Mouse (Mus musculus): Measurements from ENCODE around the gene Izumo4.

The Izumo4 gene

DNA sequence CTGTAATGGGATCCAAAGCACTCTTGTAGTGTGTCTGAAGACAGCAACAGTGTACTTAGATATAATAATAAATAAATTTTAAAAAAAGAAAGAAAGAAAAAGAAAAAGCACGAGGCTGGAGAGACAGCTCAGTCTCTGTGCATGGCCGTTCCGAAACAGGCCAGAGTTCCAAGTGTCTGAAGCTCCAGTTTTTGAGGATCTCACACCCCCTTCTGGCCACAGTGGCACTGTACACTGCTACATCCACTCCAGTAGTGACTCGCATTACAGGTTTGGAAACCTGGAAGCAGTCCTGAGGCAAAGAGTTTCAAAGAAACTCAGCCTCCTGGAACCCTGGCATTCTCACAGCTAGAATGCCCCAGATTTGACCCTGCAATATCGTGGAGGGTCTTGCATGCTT lies 14.1 kb upstream of the Izumo4 start:
- DNase-seq (ENCODE audit: low spot score): no peak

DNA sequence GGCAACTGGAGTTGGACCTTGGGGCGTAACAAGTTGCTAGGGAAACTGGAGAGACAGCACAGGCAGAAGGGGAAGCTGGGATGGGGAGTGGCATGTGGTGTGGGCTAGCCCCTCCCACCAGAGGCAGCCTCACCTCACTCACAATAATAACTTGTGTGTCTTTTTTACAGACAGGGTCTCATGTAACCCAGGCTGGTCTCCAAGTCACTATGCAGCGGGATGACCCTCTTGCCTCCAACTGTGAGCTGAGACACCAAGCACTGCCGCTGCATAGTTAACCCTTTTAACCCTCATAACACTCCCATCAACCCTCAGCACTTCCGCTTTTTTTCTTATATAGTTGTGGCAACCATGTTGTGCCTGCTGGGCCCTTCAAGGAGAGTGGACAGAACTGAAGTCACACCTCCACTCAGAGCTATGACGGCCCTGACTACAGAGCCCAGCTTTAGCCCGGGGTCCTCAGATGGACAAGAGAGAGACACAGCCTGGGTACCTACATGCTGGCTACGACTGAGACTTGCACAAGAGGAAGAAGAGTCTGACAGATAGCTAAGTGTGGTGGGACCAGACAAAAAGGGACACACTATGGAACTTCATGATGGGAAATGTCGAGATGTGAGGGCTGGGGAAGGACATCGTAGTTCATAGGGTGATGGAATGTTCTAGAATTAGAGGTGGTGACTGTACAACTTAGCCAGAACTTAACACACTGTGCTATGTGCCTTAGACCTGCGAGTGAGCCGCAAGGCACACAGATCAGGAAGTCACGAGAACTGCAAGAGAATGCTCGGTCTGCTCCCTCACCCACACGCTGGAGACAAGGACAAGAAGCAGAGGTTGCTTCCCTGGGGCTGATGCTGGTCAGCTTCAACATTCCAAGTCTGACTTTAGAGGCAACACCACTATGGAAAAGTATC lies 9.5 kb upstream of the Izumo4 start:
- no peak for DNase-seq (ENCODE audit: low spot score)

DNA sequence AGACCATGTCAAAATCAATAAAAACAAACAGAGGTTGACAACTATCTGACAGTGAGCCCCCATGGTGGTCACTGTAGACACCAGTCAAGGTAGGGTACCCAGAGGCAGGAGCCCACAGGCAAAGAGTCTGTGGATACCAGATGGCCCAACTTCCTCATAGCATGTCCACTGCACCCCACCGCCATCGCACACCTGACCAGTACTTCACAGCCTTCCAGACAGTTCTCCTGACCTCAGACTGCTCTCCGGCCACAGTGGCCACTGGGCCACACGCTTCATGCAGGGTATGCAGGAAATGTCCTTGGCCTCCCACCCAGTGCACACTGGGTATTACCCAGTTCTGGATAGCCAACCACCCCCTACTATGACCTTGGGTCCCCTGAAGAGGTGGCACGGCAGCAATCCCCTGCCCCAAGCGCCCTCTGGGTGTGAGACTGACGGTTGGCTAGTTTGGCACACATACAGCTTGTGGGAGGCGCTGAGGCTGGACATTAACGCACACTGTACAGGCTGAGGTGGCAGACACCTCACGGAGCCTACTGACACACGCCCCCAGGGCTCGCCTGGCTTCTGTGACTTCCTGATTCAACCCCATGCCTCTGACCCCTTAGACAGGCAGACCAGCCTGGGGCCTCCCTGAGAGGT lies 8.5 kb upstream of the Izumo4 start:
- DNase-seq (ENCODE audit: low spot score): no peak

DNA sequence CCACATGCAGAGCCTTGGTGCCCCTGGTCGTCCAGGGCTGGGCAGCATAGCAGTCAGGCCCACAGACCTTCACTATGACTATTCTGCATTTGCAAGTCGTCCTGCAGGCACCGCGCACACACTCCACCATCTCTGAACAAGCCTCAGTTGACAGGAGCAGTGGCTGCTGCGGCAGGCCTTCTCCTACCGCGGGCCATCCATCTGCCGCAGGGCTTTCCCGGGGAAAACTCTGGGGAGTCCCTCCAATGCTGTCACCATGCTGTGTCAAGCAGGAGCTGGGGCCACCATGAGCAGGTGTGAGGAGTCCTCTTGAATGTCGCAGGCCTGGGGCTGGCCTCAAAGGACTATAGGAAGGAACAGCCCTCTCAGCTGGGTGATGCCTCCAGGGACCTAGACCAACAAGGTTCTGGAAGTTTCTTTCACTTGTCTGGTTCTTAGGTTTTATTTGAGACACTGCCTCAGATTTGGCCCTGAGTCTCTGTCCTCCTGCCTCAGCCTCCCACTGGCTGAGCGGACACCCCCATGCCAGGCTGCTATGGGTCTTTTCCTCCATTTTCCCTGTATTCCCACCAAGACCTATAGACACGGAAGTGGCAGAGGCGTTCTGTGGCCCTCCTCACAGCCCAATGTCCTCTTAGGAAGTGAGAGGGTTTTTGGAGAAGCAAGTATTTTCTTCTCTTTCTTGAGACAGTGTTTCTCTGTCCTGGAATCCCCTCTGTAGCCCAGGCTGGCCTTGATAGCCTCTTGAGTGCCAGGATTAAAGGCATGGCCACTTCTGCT lies 7.6 kb upstream of the Izumo4 start:
- DNase-seq (ENCODE audit: low spot score): no peak

DNA sequence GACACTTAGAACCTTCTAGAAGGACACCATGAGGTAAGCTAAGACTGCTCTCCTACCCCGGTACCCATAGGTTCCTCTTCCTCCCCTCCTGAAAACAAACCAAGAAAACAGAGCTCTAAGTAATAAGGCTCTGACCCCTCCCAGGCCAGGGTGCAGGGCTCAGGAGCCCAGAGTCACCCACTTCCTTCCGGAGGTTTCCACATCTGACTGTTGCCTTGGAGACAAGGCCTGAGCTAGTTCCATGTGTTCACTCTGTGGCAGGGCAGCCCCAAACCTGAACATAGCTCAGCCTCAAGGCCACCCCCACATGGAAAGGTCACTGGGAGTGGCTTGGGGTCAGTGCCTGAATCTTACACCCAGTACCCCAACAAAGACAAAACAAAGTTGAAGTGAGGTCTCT lies 6.8 kb upstream of the Izumo4 start:
- no peak for DNase-seq (ENCODE audit: low spot score)

DNA sequence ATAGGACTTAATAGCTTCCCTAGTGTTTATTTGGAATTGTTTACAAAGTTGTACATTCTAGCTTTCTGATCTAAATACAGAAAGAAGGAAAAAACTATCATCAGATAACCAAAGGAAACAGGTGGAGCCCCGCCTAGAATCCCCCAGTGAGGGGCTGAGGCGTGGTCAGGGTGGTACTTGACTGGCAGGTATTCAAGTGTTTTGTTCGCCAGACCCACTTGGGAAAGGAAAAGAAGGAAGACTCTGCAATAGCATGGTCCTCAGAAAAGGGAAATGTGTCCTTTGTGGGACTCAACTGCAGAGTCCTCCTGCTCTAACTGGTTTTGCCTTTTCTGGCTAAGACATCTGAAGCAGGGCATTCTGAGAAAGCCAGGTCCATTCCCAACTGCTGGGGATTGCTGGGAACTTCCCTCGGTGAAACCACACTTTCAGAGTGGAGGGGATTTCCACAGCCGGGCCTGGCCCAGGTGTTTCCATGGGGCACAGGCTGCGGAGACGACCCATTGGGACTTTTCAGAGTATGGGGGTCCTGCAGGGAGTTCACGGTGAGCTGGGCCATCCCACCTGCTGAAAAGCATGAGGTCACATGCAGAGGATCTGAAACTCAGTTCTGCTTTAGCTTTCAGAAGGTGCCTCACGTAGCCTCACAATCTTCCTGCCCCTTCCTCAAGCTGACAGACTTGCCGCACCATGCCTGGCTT lies 6.0 kb upstream of the Izumo4 start:
- DNase-seq (ENCODE audit: low spot score): no peak

DNA sequence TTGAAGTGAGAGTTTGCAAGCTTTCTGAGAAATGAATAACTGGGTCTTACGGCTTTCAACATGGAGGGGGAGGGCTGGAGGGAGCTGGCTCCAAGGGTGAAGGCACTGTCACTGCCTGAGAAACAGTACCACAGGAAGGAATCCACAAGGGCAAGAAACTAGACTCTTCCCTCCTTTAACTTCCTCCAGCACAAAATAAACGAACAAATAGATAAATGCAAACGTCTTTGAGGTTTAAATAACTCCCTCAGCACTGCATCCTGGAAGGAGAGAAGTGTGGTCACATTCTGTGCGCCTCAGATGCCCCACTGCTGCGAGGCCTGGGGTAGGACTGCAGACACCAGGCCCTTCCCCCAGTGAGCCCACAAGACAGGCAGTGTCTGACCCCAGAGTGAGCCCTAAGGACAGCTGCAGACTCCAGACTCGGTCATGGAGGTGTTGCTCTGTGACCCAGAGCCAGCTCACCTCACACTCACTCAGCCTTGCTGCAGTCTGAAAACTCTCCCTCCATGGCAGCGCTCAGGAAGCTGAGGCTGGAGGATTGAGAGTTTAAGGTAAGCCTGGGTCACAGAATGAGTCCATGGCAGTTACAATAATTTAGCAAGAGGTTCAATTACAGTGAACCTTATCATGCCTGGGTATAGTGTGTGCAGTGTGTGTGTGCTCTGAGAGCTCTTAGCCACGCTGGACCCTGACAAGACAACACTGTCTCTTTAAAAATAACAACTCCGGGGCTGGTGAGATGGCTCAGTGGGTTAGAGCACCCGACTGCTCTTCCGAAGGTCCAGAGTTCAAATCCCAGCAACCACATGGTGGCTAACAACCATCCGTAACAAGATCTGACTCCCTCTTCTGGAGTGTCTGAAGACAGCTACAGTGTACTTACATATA lies 5.2 kb upstream of the Izumo4 start:
- DNase-seq (ENCODE audit: low spot score): no peak

DNA sequence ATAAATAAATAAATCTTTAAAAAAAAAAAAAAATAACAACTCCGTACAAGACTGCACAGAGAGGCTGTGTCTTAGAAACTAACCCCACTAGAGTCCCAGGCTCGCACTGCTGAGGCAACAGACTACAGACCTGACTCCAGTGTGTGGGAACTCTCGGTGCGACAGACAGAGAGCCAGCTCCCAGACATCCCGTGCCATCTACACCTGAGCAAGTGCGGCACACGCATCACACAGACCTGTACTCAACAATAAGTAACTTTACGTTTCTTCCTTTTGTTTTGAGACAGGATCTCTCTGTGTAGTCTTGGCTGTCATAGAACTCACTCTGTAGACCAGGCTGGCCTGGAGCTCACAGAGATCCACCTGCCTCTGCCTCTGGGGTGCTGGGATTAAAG lies 4.6 kb upstream of the Izumo4 start:
- no peak for DNase-seq (ENCODE audit: low spot score)

DNA sequence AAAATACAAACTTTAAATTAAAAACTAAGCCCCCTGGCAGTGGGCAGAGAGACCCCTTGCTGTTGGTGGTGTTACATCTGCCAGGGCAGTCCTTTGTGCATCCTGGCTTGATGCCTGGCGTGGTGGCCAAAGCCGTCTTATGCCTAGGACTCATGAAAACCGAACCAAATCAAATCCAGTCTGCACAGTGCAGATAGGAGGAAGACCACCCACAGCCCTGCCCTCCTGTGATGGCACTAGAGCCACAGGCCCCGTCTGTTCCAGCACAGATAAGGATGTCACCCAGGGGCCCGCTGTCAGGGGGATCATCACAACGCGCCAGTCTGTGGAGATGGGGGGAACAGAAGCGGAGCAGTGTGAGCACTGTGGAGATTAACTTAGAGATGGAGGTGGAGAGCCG lies 4.2 kb upstream of the Izumo4 start:
- DNase-seq (ENCODE audit: low spot score): no peak

DNA sequence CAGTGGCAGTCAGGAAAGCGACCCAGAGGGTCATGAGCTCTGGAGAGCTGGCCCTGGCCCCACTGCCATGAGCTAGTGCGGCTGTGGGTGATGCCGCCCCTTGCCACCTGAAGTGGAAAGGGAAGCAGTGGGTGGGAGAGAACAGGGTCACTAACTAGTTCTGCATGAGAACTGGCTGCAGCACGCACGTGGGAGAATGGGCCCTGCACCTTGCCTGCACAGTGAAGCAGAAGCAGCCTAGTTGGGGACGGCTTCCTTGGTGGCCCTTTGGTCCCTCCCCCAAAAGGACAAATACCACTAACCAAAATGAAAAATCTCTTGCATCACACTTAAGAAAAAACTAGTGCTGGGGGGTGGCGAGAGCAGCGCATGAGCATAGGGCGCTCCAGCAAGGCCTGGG lies 3.4 kb upstream of the Izumo4 start:
- no peak for DNase-seq (ENCODE audit: low spot score)

DNA sequence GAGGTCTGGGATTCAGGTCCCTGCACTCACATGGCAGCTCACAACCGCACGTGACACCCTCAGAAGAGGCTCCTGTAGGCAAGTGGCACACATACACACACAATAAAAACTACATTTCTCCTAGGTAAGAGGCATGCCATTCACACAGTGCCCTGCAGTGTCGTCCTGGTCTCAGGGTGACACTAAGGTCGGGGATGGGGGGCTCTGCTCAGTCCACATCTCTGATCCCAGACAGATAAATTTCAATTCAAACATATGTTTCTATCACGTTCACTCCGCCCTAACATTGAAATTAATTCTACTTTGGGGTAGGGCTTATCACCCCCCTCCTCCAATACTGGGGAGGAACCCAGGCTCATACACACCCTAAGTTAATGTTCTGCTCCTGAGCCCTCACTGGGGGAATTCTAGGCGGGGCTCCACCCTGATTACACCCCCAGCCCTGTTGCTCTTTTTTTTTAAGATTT lies 1.9 kb upstream of the Izumo4 start:
- DNase-seq (ENCODE audit: low spot score): no peak

DNA sequence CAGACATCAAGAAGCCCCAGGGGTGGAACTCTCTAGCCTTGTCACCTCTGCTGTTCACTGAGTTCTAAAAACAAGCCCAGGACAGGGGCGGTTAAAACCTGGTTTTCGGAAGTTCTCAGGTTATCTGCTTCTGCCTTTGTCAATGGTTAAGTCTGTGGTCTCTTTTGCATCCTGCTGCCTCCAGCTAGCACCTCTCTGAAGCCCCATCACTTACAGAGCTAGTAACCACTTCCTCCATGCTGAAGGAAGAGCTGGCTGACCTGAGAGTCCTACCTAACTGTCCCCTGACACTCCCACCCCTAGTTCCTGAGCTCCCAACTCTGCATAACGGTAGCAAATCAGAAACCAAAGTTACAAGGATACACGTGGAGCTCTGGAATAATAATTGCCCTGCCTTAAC lies 1.3 kb upstream of the Izumo4 start:
- no peak for DNase-seq (ENCODE audit: low spot score)

DNA sequence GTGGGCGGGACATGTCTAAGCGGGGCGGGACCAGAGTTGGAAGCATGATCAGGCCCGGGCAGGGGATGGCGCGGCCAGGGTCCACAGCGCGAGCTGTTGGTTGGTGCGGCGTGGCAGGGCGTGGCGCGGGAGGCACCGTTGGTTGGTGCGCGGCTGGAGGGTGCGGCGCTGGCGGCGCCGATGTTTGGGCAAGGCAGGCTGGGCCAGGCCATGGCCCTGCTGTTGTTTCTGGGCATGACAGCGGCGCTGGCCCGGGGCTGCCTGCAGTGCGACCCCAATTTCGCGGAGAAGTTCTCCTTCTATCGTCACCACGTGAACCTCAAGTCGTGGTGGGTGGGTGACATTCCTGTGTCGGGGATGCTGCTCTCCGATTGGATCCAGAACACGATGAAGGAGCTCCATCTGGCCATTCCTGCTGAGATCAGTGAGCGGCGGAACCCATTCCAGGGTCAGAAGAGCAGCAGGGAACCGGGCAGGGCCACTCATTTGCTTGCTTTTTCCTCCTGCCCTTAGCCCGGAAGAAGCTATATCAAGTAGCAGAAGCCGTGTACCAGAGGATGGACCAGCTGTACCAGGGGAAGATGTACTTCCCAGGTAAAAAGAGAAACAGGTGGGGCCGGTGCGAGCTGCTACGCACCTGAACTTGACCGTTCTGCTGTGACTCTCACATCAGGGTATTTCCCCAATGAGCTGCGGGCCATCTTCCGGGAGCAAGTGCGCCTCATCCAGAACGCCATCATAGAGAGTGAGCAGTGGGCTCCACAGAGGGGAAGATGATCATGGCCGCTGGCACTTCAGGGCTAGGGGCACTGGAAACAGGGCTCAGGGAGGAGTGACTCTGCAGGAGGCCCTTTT lies 779 bp downstream of the Izumo4 start:
- DNase-seq (ENCODE audit: low spot score): peak; percentile 95

DNA sequence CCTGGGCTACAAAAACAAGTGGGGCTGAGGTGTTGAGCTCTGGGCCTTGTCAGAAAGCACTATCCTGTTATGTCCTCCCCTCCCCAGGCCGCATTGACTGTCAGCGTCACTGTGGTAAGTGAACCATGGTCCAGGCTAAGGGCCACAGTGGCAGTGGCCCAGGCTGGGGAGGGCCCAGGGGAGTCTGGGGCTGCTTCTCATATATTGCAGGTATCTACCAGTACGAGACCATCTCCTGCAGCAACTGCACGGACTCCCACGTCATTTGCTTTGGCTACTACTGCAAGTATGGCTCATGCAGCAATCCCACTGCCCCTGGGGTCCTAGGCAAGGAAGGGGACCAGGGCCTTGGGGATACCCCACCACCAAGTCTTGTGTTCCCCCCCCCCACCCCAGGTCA lies 1.7 kb downstream of the Izumo4 start:
- no peak for DNase-seq (ENCODE audit: low spot score)

DNA sequence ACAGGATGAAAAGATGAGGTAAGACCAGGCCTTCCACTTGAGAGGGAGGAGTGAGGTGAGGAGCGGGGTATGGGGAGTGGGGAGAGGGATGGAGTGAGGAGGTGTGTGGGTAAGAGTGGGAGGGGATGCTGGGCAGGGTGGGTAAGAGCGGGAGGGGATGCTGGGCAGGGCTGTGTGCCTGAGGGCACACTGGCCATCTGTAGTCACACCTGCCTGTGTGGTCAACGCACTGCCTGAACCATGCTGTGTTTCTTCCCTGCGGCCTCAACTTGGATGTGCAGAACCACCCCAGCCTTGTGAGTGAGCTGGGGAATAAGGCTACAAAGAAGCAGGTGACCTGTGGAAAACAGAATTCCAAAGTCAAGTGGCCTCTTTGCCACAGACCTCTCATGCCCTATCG lies 2.4 kb downstream of the Izumo4 start:
- DNase-seq (ENCODE audit: low spot score): no peak

DNA sequence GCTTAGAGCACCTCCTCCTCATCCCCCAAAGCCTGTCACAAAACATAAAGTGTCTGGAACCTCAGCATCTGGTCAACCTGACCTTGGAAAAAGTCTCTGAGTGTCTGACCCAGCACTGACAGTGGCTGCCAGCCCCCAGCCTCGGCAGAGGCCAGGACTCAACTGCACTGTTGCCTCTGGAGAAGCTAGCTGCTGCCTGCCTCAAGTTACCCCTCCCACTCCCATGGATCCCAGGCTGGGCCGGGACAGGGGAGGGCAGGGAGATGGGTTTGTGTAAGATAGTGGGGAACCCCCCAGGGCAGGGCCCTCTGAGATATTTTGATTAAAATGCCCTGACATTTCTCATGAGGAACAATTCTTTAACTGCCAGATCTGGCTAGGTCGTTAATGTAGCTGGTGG lies 3.0 kb downstream of the Izumo4 start:
- DNase-seq (ENCODE audit: low spot score): no peak

DNA sequence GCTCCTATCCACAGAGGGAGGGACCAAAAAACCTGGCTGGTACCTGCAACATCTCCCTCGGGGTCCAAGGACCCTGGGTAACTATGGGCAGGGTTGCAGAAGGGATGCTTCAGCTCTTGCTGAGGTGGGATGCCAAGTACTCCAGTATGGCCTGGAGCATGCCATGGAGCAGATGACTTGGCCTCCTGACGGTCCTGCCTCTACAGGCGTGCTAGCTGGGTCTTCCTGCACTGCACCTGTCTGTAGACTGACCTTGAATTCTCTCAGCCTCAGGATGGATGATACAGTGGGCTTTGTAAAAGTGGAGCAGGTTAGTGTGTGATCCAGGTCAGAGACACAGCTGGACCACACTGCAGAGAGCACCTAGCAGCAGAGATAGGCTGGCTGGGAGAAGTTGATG lies 3.5 kb downstream of the Izumo4 start:
- DNase-seq (ENCODE audit: low spot score): no peak

DNA sequence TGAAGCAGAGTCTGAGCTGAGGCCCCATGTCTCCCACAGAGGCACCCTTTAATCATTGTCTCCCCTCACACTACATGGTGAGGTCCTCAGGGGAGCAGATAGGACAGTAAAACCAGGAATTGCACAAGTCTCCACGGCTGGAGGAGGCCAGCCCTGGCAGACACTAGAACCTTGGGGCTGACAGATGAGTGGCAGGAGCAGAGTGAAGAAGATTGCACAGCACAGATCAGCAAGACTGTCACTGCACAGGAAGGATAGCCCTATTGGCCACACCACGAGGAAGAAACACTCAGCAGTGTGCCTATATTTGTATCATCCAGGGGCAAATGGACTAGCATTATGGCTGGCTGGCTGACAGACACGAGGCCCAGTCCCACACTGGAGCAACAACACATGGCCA lies 8.8 kb downstream of the Izumo4 start:
- no peak for DNase-seq (ENCODE audit: low spot score)

DNA sequence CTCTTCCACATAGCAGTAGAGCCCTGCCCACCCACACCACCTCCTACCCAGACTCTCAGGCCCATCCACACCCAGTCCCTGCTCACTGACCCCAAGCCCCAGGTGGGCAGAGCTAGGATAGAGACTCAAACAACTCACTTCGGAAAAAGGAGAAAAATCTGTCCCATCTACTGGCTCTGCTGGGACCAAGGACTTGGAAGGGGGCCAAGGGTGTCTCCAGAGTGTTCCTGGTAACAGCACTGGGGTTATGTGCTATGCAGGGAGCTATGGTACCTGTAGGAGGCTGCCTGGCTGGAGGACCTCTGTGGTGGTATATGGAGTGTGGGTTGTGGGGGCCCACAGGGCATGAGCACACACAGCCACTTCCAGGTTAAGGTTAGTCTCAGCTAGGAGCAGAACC lies 15.3 kb downstream of the Izumo4 start:
- no peak for DNase-seq (ENCODE audit: low spot score)
